Mouse (Mus musculus): ENCODE data around the gene Rif1. TPM values are rescaled to one million over a fixed set of nuclear protein-coding genes. Genes with fewer than 3 reads are reported as not detected.

Rif1 gene
- polyA plus RNA-seq, 1 experiment from 2014 or later, result 38.6 TPM

Other genes starting within 250 kb of the Rif1 start
- gene Rbm43, start 137.7 kb upstream of the Rif1 start, polyA plus RNA-seq (2015; fragmentation: Nextera tagmentation; extraction: Ambion mirVana), result 14.4 and 14.8 TPM in 2 replicates
- gene Nmi, start 99.3 kb upstream of the Rif1 start, polyA plus RNA-seq (2015; fragmentation: Nextera tagmentation; extraction: Ambion mirVana), result 15.5 and 18.4 TPM in 2 replicates
- gene Tnfaip6, start 34.8 kb upstream of the Rif1 start, polyA plus RNA-seq (2015; fragmentation: Nextera tagmentation; extraction: Ambion mirVana), result 78.4 and 82.0 TPM in 2 replicates

All from embryonic facial prominence, embryonic 13.5 days (tissue).